Mouse (Mus musculus) brain, embryonic 14.5 days (tissue): ENCODE measurements at regions not wholly inside any gene's neighbourhood (a gene's known extent, or its start where the extent isn't known, plus 50 kb on each side); places are given as distances from the start of the nearest gene placed in this dataset.

Experiments
- CTCF ChIP-seq: fragments of 200-500 bp; IDR thresholded peaks from 2 replicates; pipeline ENCODE4 v1.5.1; 2012; ENCODE audit warnings: inconsistent platforms, mild to moderate bottlenecking, moderate library complexity, borderline replicate concordance; ENCODE audit not compliant: insufficient read depth, insufficient read length; ENCODE audit errors: extremely low read depth
- POLR2A ChIP-seq: fragments of 200-500 bp; IDR thresholded peaks from 2 replicates; pipeline ENCODE4 v1.6.1; 2012; ENCODE audit warnings: mild to moderate bottlenecking, inconsistent platforms, borderline replicate concordance; ENCODE audit not compliant: poor library complexity, insufficient read depth, insufficient read length, severe bottlenecking; ENCODE audit errors: extremely low read depth

DNA sequence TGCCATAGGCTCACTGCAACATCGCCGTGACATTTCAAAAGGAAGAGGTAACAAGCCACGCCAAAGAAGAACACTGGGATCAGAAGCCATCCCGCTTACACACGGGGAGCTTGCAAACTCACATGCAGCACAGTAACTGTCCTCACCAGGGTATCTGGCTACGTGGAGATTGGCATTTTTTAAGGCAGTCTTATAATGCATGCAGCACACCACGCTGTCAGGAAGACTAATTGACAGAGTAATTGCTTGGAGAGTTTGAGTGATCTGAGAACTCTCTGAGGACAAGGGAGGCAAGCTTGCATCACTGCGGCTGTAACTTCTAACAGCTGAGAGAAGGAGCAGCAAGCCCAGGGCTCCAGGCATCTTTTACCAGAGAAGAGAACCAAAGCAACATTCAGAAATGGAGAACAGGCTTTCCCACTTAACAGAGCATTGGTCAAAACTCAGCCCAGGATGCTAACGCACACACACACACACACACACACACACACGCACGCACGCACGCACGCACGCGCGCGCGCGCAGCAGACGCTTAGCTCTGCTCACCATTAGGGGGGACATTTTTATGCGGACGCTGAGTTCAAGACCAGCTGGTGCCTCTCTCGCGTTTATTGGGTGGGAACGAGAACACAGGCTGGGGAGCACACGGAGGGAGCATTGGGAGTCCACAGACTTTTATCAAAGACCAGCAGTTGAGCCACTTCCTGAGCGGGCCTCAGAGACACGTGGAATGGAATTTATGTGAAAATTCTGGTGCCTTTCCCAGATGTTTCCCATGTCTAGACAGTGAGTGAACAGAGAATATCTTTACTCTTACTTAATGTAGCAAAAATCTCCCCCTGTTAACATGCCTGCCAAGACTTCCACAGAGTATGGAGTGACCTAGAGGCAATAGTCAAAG, 66.6 kb downstream of the 1700129C05Rik start:
- TF ChIP-seq CTCF (no peak), POLR2A (no peak)
